24 mouse cellular contexts compared by ENCODE assay signal in genomic region chr3:87934501-87934900, GRCm38 (mm10). TPM values are rescaled to one million over a fixed set of nuclear protein-coding genes. Genes with fewer than 3 reads are reported as not detected.
DNase-seq lines count a peak whose midpoint lies in the region; ATAC-seq and TF ChIP-seq lines count a peak whose summit lies in the region.
"Had no signal": no experiment of that assay in that cellular context is flagged by ENCODE, and none has a peak within 500 bp of the region (broad histone marks: within the 10 kb centered on the region; RNA-seq: fewer than 3 reads in every experiment).

No protein-coding gene starts in this region.

- peaks cover 47% of the 10 kb centered on the region for H3K36me3 ChIP-seq in kidney, embryonic 16.5 days (ENCODE audit: insufficient read depth, low read length)
- peaks cover 18% of the 10 kb centered on the region for H3K36me3 ChIP-seq in lung, postnatal 0 days (ENCODE audit: insufficient read depth, low read length)
- H3K36me3 ChIP-seq in G1E (replicated peaks), result peaks cover 81% of the 10 kb centered on the region
- H3K36me3 ChIP-seq in embryonic facial prominence, embryonic 10.5 days (replicated peaks), result peaks cover 84% of the 10 kb centered on the region

- H3K4me3 ChIP-seq in kidney, embryonic 16.5 days (ENCODE audit: low read length), result no peak overlapping the region
- no peak overlapping the region for H3K4me3 ChIP-seq in lung, postnatal 0 days (ENCODE audit: low read depth, low read length)
- peak overlapping the region; percentile 53; the same call in 1 of the 2 replicates for H3K4me3 ChIP-seq in G1E (ENCODE audit: low read depth, low read length)
- H3K4me3 ChIP-seq in embryonic facial prominence, embryonic 10.5 days, result 0 out of 2 replicates have a peak overlapping the region, but pooled peaks have one; percentile 3
- H3K4me3 ChIP-seq: heart, embryonic 13.5 days; hindbrain, embryonic 12.5 days; left cerebral cortex, adult 2 months; liver, embryonic 13.5 days; lung, embryonic 15.5 days had no signal

- peaks cover 26% of the 10 kb centered on the region for H3K4me1 ChIP-seq in kidney, embryonic 16.5 days (ENCODE audit: insufficient read depth, low read length)
- no peaks in the 10 kb centered on the region for H3K4me1 ChIP-seq in lung, postnatal 0 days (ENCODE audit: insufficient read depth, low read depth, low read length)
- H3K4me1 ChIP-seq in G1E (ENCODE audit: insufficient read depth, low read depth, low read length), result peaks cover 59% of the 10 kb centered on the region
- H3K4me1 ChIP-seq in embryonic facial prominence, embryonic 10.5 days, result peaks cover 35% of the 10 kb centered on the region

- no peak for ATAC-seq in kidney, embryonic 16.5 days (ENCODE audit: low FRiP score, low TSS enrichment)
- no peak for ATAC-seq in lung, postnatal 0 days
- ATAC-seq in G1E (ENCODE audit: extremely low read depth, insufficient number of reproducible peaks, low FRiP score, poor library complexity, severe bottlenecking), result no peak
- ATAC-seq: forebrain, postnatal 0 days; inflammation-experienced regulatory T-cells, adult 6 months had no signal

- no peak overlapping the region for H3K27ac ChIP-seq in kidney, embryonic 16.5 days (ENCODE audit: low read length)
- no peak overlapping the region for H3K27ac ChIP-seq in lung, postnatal 0 days (ENCODE audit: low read length)
- H3K27ac ChIP-seq in embryonic facial prominence, embryonic 10.5 days (replicated peaks), result no peak overlapping the region
- H3K27ac ChIP-seq: heart, embryonic 13.5 days; hindbrain, embryonic 12.5 days; left cerebral cortex, adult 2 months; liver, embryonic 13.5 days; lung, embryonic 15.5 days; macrophage had no signal

- H3K9me3 ChIP-seq in kidney, embryonic 16.5 days (ENCODE audit: low read length), result no peaks in the 10 kb centered on the region
- no peaks in the 10 kb centered on the region for H3K9me3 ChIP-seq in lung, postnatal 0 days (ENCODE audit: low read length)
- H3K9me3 ChIP-seq in G1E (replicated peaks), result no peaks in the 10 kb centered on the region
- no peaks in the 10 kb centered on the region for H3K9me3 ChIP-seq in embryonic facial prominence, embryonic 10.5 days
- H3K9me3 ChIP-seq: heart, embryonic 13.5 days; hindbrain, embryonic 12.5 days; liver, embryonic 13.5 days; lung, embryonic 15.5 days had no signal

- no peak for TF ChIP-seq EP300 in lung, postnatal 0 days (IDR thresholded peaks at IDR 0.05)

- WGBS in kidney, embryonic 16.5 days, result 69% methylated on average over 4 of the region's 4 CpGs
- WGBS in lung, postnatal 0 days, result 58% methylated on average over 4 of the region's 4 CpGs
- 75% methylated on average over 4 of the region's 4 CpGs for WGBS in embryonic facial prominence, embryonic 10.5 days

- peak; percentile 17 for DNase-seq in kidney, adult 9 months
- no peak for DNase-seq in lung, postnatal 0 days (ENCODE audit: low spot score)
- DNase-seq in lung, postnatal 10 days, result no peak
- DNase-seq in G1E (ENCODE audit: low spot score), result no peak
- DNase-seq in embryonic facial prominence, embryonic 10.5 days (ENCODE audit: low spot score), result no peak
- DNase-seq in embryo, embryonic 10.5 days (ENCODE audit: low spot score), result no peak
- no peak for DNase-seq in urinary bladder, postnatal 36 days (ENCODE audit: low spot score in 2 of 2)
- DNase-seq: adrenal gland, postnatal 14 days; B cell, adult 2 months; cerebellum, adult 8-10 months; forebrain, postnatal 0 days; gastrocnemius, postnatal 25 days; heart, adult 18-20 months; heart, postnatal 14 days; kidney, postnatal 4 days; layer of hippocampus, adult 9-11 months; liver, embryonic 13.5 days had no signal

- H3K4me2 ChIP-seq in kidney, embryonic 16.5 days (replicated peaks; ENCODE audit: low read depth, low read length), result no peak overlapping the region
- no peak overlapping the region for H3K4me2 ChIP-seq in lung, postnatal 0 days (replicated peaks; ENCODE audit: low read depth, low read length)
- H3K4me2 ChIP-seq: heart, embryonic 13.5 days; hindbrain, embryonic 12.5 days; liver, embryonic 13.5 days; lung, embryonic 15.5 days had no signal

- TF ChIP-seq CTCF in lung, postnatal 0 days (IDR thresholded peaks at IDR 0.05), result peak; percentile 20; the same call in 1 of the 2 replicates
- no peak for TF ChIP-seq CTCF in G1E (IDR thresholded peaks at IDR 0.05; ENCODE audit: low read depth, low read length)

- H3K9ac ChIP-seq in kidney, embryonic 16.5 days (replicated peaks; ENCODE audit: low read length), result no peak overlapping the region
- no peak overlapping the region for H3K9ac ChIP-seq in lung, postnatal 0 days (replicated peaks; ENCODE audit: low read depth)
- H3K9ac ChIP-seq: forebrain, postnatal 0 days; heart, embryonic 13.5 days; hindbrain, embryonic 12.5 days; liver, embryonic 13.5 days; lung, embryonic 15.5 days had no signal

- no peaks in the 10 kb centered on the region for H3K27me3 ChIP-seq in kidney, embryonic 16.5 days (ENCODE audit: insufficient read depth, low read length)
- no peaks in the 10 kb centered on the region for H3K27me3 ChIP-seq in lung, postnatal 0 days (replicated peaks; ENCODE audit: insufficient read depth, low read length)
- no peaks in the 10 kb centered on the region for H3K27me3 ChIP-seq in G1E (ENCODE audit: insufficient read depth, low read length)
- no peaks in the 10 kb centered on the region for H3K27me3 ChIP-seq in embryonic facial prominence, embryonic 10.5 days (replicated peaks; ENCODE audit: low read depth, poor library complexity, severe bottlenecking)
- H3K27me3 ChIP-seq: heart, embryonic 13.5 days; hindbrain, embryonic 12.5 days; liver, embryonic 13.5 days; lung, embryonic 15.5 days had no signal

RNA-seq across cellular contexts. Expression of gene Rrnad1, which starts 4.0 kb away (rescaled TPM):
- 19.9 and 22.7 TPM in 2 replicates for polyA plus RNA-seq in kidney, embryonic 16.5 days (2015; fragmentation: Nextera tagmentation; extraction: Ambion mirVana)
- 10.8 and 11.2 TPM in 2 replicates for polyA plus RNA-seq in lung, postnatal 0 days (2015; fragmentation: Nextera tagmentation; extraction: Ambion mirVana)
- total RNA-seq in G1E (2014; fragmentation: Nextera tagmentation) (14.9 and 20.4 TPM in 2 replicates), G1E (2017) (19.2 and 24.8 TPM in 2 replicates)
- polyA plus RNA-seq in G1E (2012), result 28.7 and 38.2 TPM in 2 replicates
- polyA plus RNA-seq in embryonic facial prominence, embryonic 10.5 days (2016; fragmentation: Nextera tagmentation; extraction: Ambion mirVana), result 20.6 and 21.5 TPM in 2 replicates

RNA-seq across cellular contexts. Expression of gene Isg20l2, which starts 4.4 kb away (rescaled TPM):
- 60.2 and 68.7 TPM in 2 replicates for polyA plus RNA-seq in kidney, embryonic 16.5 days (2015; fragmentation: Nextera tagmentation; extraction: Ambion mirVana)
- polyA plus RNA-seq in lung, postnatal 0 days (2015; fragmentation: Nextera tagmentation; extraction: Ambion mirVana), result 22.5 and 24.9 TPM in 2 replicates
- 67.3 and 70.8 TPM in 2 replicates for total RNA-seq in G1E (2014; fragmentation: Nextera tagmentation)
- total RNA-seq in G1E (2017), result 54.1 and 54.9 TPM in 2 replicates
- polyA plus RNA-seq in G1E (2012), result 15.8 and 18.3 TPM in 2 replicates
- polyA plus RNA-seq in embryonic facial prominence, embryonic 10.5 days (2016; fragmentation: Nextera tagmentation; extraction: Ambion mirVana), result 78.0 and 81.3 TPM in 2 replicates

RNA-seq across cellular contexts. Expression of gene Crabp2, which starts 14.0 kb away (rescaled TPM):
- 62.0 and 67.8 TPM in 2 replicates for polyA plus RNA-seq in kidney, embryonic 16.5 days (2015; fragmentation: Nextera tagmentation; extraction: Ambion mirVana)
- polyA plus RNA-seq in lung, postnatal 0 days (2015; fragmentation: Nextera tagmentation; extraction: Ambion mirVana), result 0.21 and 0.38 TPM in 2 replicates
- not detected in 2 replicates for total RNA-seq in G1E (2014; fragmentation: Nextera tagmentation)
- 0.38 TPM in 1 of 2 replicates, not detected in the other for total RNA-seq in G1E (2017)
- not detected in 2 replicates for polyA plus RNA-seq in G1E (2012)
- 686 and 800 TPM in 2 replicates for polyA plus RNA-seq in embryonic facial prominence, embryonic 10.5 days (2016; fragmentation: Nextera tagmentation; extraction: Ambion mirVana)
- total RNA-seq: adrenal gland, postnatal 14 days; heart, adult 18-20 months had no signal
- polyA plus RNA-seq: inflammation-experienced regulatory T-cells, adult 6 months; macrophage had no signal

RNA-seq across cellular contexts. Expression of gene Mrpl24, which starts 15.2 kb away (rescaled TPM):
- polyA plus RNA-seq in kidney, embryonic 16.5 days (2015; fragmentation: Nextera tagmentation; extraction: Ambion mirVana), result 76.1 and 80.1 TPM in 2 replicates
- 61.6 and 66.6 TPM in 2 replicates for polyA plus RNA-seq in lung, postnatal 0 days (2015; fragmentation: Nextera tagmentation; extraction: Ambion mirVana)
- 289 and 317 TPM in 2 replicates for total RNA-seq in G1E (2014; fragmentation: Nextera tagmentation)
- total RNA-seq in G1E (2017), result 183 and 204 TPM in 2 replicates
- polyA plus RNA-seq in G1E (2012), result 21.2 and 24.9 TPM in 2 replicates
- polyA plus RNA-seq in embryonic facial prominence, embryonic 10.5 days (2016; fragmentation: Nextera tagmentation; extraction: Ambion mirVana), result 78.4 and 79.3 TPM in 2 replicates

RNA-seq across cellular contexts. Expression of gene Hdgf, which starts 28.4 kb away (rescaled TPM):
- 83.2 and 115 TPM in 2 replicates for polyA plus RNA-seq in kidney, embryonic 16.5 days (2015; fragmentation: Nextera tagmentation; extraction: Ambion mirVana)
- 186 and 199 TPM in 2 replicates for polyA plus RNA-seq in lung, postnatal 0 days (2015; fragmentation: Nextera tagmentation; extraction: Ambion mirVana)
- total RNA-seq in G1E (2014; fragmentation: Nextera tagmentation), result 722 and 799 TPM in 2 replicates
- 506 and 578 TPM in 2 replicates for total RNA-seq in G1E (2017)
- polyA plus RNA-seq in G1E (2012), result 1,810 and 2,017 TPM in 2 replicates
- 269 and 278 TPM in 2 replicates for polyA plus RNA-seq in embryonic facial prominence, embryonic 10.5 days (2016; fragmentation: Nextera tagmentation; extraction: Ambion mirVana)

Comparison
In these comparisons a context has a peak if more than half of its experiments do, and no peak if none do; other contexts are left out.
1. H3K4me3 ChIP-seq: peak in G1E (single experiment) and embryonic facial prominence, embryonic 10.5 days (single experiment); none in kidney, embryonic 16.5 days (single experiment) and lung, postnatal 0 days (single experiment).
2. RNA of gene Crabp2, which starts 14.0 kb away (polyA plus RNA-seq): 686 to 800 TPM in embryonic facial prominence, embryonic 10.5 days and 62.0 to 67.8 TPM in kidney, embryonic 16.5 days; 0.21 to 0.38 TPM in lung, postnatal 0 days and not detected in G1E; every median in the first group is over 10 times any median in the second.